Mouse (Mus musculus): ENCODE results near the gene Spaca9.
A peak's percentile ranks its signal among the peaks of the same experiment; 100 is the strongest.

- TF ChIP-seq POLR2A (IDR thresholded peaks at IDR 0.05; ENCODE audit: low read depth, low read length), result peak; percentile 64
- TF ChIP-seq CTCF (IDR thresholded peaks at IDR 0.05; ENCODE audit: borderline replicate concordance, insufficient read depth, low read length), result no peak
Measured at GRCm38 (mm10) chr2:28699361-28700335, at the start of gene Spaca9, which contains the start of gene Ak8.

All from embryonic fibroblast, embryonic 13.5 days (primary cell).